ENCODE assay signal across 8 mouse cellular contexts in genomic region chr4:156030651-156031118, GRCm38 (mm10). TPM values are rescaled to one million over a fixed set of nuclear protein-coding genes. Genes with fewer than 3 reads are reported as not detected.
DNase-seq lines count a peak whose midpoint lies in the region; ATAC-seq and TF ChIP-seq lines count a peak whose summit lies in the region.

No protein-coding gene starts in this region.

- no peak for TF ChIP-seq CTCF in lung, embryonic 14.5 days (IDR thresholded peaks at IDR 0.05; ENCODE audit: low read depth)

- TF ChIP-seq POLR2A in myocyte (IDR thresholded peaks at IDR 0.05; ENCODE audit: insufficient read length, low read depth) = no peak

- peaks cover 13% of the 10 kb centered on the region for H3K27me3 ChIP-seq in lung, embryonic 14.5 days (ENCODE audit: insufficient read depth, low read length)
- H3K27me3 ChIP-seq in hindbrain, embryonic 16.5 days (replicated peaks; ENCODE audit: control insufficient read depth, insufficient read depth, low read length) = peaks cover 7% of the 10 kb centered on the region
- peaks cover 14% of the 10 kb centered on the region for H3K27me3 ChIP-seq in myocyte (ENCODE audit: control insufficient read depth, insufficient read depth, insufficient read length)

- peaks cover 12% of the 10 kb centered on the region; the same call in 1 of the 2 replicates for H3K4me1 ChIP-seq in lung, embryonic 14.5 days (ENCODE audit: insufficient read depth)
- H3K4me1 ChIP-seq in hindbrain, embryonic 16.5 days (ENCODE audit: control insufficient read depth, insufficient read depth, low read depth, low read length) = peaks cover 28% of the 10 kb centered on the region

- WGBS in lung, embryonic 14.5 days = 39% methylated on average over 9 of the region's 9 CpGs
- 49% methylated on average over 9 of the region's 9 CpGs for WGBS in hindbrain, embryonic 16.5 days

- no peak for DNase-seq in lung, embryonic 14.5 days
- DNase-seq in lung, postnatal 14 days = no peak
- peak; percentile 26 to 33 for DNase-seq in cerebellum, postnatal 25 days
- no peak for DNase-seq in spleen, postnatal 36 days (ENCODE audit: low spot score in 2 of 2)
- no peak for DNase-seq in B cell, adult 2 months
- DNase-seq in left cerebral cortex, postnatal 25 days (ENCODE audit: low spot score in 2 of 2) = no peak

- intact Hi-C loops in left cerebral cortex, postnatal 25 days (cut with DNase I) = loop anchor here (2.0 to 5.0 kb wide), 2 partner anchors 38 to 72 kb away; partner anchors contain the start of genes B3galt6 and Sdf4

- H3ac ChIP-seq in myocyte (ENCODE audit: control insufficient read depth, insufficient read length) = peak overlapping the region; percentile 19

- H3K9me3 ChIP-seq in lung, embryonic 14.5 days (ENCODE audit: low read depth, low read length) = no peaks in the 10 kb centered on the region
- H3K9me3 ChIP-seq in hindbrain, embryonic 16.5 days (ENCODE audit: control insufficient read depth, low read length) = no peaks in the 10 kb centered on the region

- peak overlapping the region; percentile 53 for H3K9ac ChIP-seq in lung, embryonic 14.5 days
- H3K9ac ChIP-seq in hindbrain, embryonic 16.5 days (ENCODE audit: low read depth, low read length) = peak overlapping the region; percentile 75

- peak overlapping the region; percentile 80 for H3K4me2 ChIP-seq in lung, embryonic 14.5 days
- H3K4me2 ChIP-seq in hindbrain, embryonic 16.5 days (ENCODE audit: low read length) = peak overlapping the region; percentile 83
- peak overlapping the region; percentile 75 for H3K4me2 ChIP-seq in myocyte (ENCODE audit: low read depth)

- peak overlapping the region; percentile 41 for H3K4me3 ChIP-seq in lung, embryonic 14.5 days (ENCODE audit: low read depth, low read length)
- H3K4me3 ChIP-seq in hindbrain, embryonic 16.5 days (ENCODE audit: low read length) = peak overlapping the region; percentile 60
- H3K4me3 ChIP-seq in myocyte = peak overlapping the region; percentile 58

- 0 out of 2 replicates have a peak, but pooled peaks have one; percentile 3 for ATAC-seq in lung, embryonic 14.5 days (ENCODE audit: insufficient read depth)
- peak; percentile 2; the same call in 1 of the 2 replicates for ATAC-seq in hindbrain, embryonic 16.5 days

- H3K79me2 ChIP-seq in myocyte (ENCODE audit: control insufficient read depth, insufficient read depth) = no peaks in the 10 kb centered on the region

- H3K27ac ChIP-seq in lung, embryonic 14.5 days (ENCODE audit: low read depth) = peak overlapping the region; percentile 72; the same call in 1 of the 2 replicates
- H3K27ac ChIP-seq in hindbrain, embryonic 16.5 days (ENCODE audit: low read depth, low read length) = peak overlapping the region; percentile 90; the same call in 1 of the 2 replicates

- 0 out of 2 replicates have a peak, but pooled peaks cover 7% of the 10 kb centered on the region for H3K36me3 ChIP-seq in lung, embryonic 14.5 days (ENCODE audit: insufficient read depth)
- peaks cover 5% of the 10 kb centered on the region; the same call in 1 of the 2 replicates for H3K36me3 ChIP-seq in hindbrain, embryonic 16.5 days (ENCODE audit: control insufficient read depth, insufficient read depth, low read length)
- no peaks in the 10 kb centered on the region for H3K36me3 ChIP-seq in myocyte (ENCODE audit: control insufficient read depth, insufficient read depth)

TF ChIP-seq in myocyte, 11 proteins besides CTCF, POLR2A, EP300 and RAD21:
- TF ChIP-seq MAX (IDR thresholded peaks at IDR 0.05; ENCODE audit: low read depth) (no peak), POLR2AphosphoS2 (IDR thresholded peaks at IDR 0.05; ENCODE audit: insufficient read length, low read depth) (no peak), REST (IDR thresholded peaks at IDR 0.05; ENCODE audit: insufficient read depth, insufficient read length) (no peak), E2F4 (IDR thresholded peaks at IDR 0.05; ENCODE audit: insufficient read depth) (no peak)
TF ChIP-seq in myocyte: peak in this region for 0.

RNA-seq across cellular contexts. Expression of gene Tnfrsf18, which starts 4.7 kb away (rescaled TPM):
- polyA plus RNA-seq in lung, embryonic 14.5 days (2014; fragmentation: Nextera tagmentation; extraction: Ambion mirVana) = 1.3 TPM in 2 replicates
- 1.7 and 1.8 TPM in 2 replicates for polyA plus RNA-seq in hindbrain, embryonic 16.5 days (2015; fragmentation: Nextera tagmentation; extraction: Ambion mirVana)
- polyA plus RNA-seq in myocyte (2012; fragmentation: generic; extraction: Trizol) = 0.40 TPM
- not detected for total RNA-seq in left cerebral cortex, postnatal 25 days (2021)

RNA-seq across cellular contexts. Expression of gene Tnfrsf4, which starts 17.0 kb away (rescaled TPM):
- polyA plus RNA-seq in lung, embryonic 14.5 days (2014; fragmentation: Nextera tagmentation; extraction: Ambion mirVana) = 0.47 and 0.60 TPM in 2 replicates
- 0.64 TPM in 1 of 2 replicates, not detected in the other for polyA plus RNA-seq in hindbrain, embryonic 16.5 days (2015; fragmentation: Nextera tagmentation; extraction: Ambion mirVana)
- polyA plus RNA-seq in myocyte (2012; fragmentation: generic; extraction: Trizol) = 0.64 TPM
- total RNA-seq in left cerebral cortex, postnatal 25 days (2021) = 1 to 10 TPM; 2.0 to 2.1 TPM

RNA-seq across cellular contexts. Expression of gene Ttll10, which starts 28.5 kb away (rescaled TPM):
- polyA plus RNA-seq in lung, embryonic 14.5 days (2014; fragmentation: Nextera tagmentation; extraction: Ambion mirVana) = 2.1 and 3.0 TPM in 2 replicates
- polyA plus RNA-seq in hindbrain, embryonic 16.5 days (2015; fragmentation: Nextera tagmentation; extraction: Ambion mirVana) = not detected in 2 replicates
- not detected for polyA plus RNA-seq in myocyte (2012; fragmentation: generic; extraction: Trizol)
- total RNA-seq in left cerebral cortex, postnatal 25 days (2021) = not detected

RNA-seq across cellular contexts. Expression of gene Sdf4, which starts 38.0 kb away (rescaled TPM):
- polyA plus RNA-seq in lung, embryonic 14.5 days (2014; fragmentation: Nextera tagmentation; extraction: Ambion mirVana) = 152 TPM in 2 replicates
- polyA plus RNA-seq in hindbrain, embryonic 16.5 days (2015; fragmentation: Nextera tagmentation; extraction: Ambion mirVana) = 120 and 124 TPM in 2 replicates
- polyA plus RNA-seq in myocyte (2012; fragmentation: generic; extraction: Trizol) = 137 TPM
- total RNA-seq in left cerebral cortex, postnatal 25 days (2021) = 100 to 1,000 TPM; 182 to 184 TPM

RNA-seq across cellular contexts. Expression of gene B3galt6, which starts 38.2 kb away (rescaled TPM):
- 17.1 and 18.2 TPM in 2 replicates for polyA plus RNA-seq in lung, embryonic 14.5 days (2014; fragmentation: Nextera tagmentation; extraction: Ambion mirVana)
- 35.5 and 35.7 TPM in 2 replicates for polyA plus RNA-seq in hindbrain, embryonic 16.5 days (2015; fragmentation: Nextera tagmentation; extraction: Ambion mirVana)
- 5.4 TPM for polyA plus RNA-seq in myocyte (2012; fragmentation: generic; extraction: Trizol)
- 10 to 100 TPM in 1 of 2 experiments, 1 to 10 TPM in 1; 9.7 to 10.5 TPM for total RNA-seq in left cerebral cortex, postnatal 25 days (2021)

Comparison
In these comparisons a context has a peak if more than half of its experiments do, and no peak if none do; other contexts are left out.
1. DNase-seq: peak in cerebellum, postnatal 25 days (2 of 2); none in lung, embryonic 14.5 days (single experiment), lung, postnatal 14 days (single experiment), spleen, postnatal 36 days (0 of 2), B cell, adult 2 months (0 of 2) and left cerebral cortex, postnatal 25 days (0 of 2).
2. Peak in every context shown above with its lines, with median percentiles within 50 percentile points of each other: H3K4me2 ChIP-seq and H3K4me3 ChIP-seq.